Mouse (Mus musculus) c-Kit-positive CD71-negative TER-119-negative erythroid progenitor cells, embryonic 14.5 days (primary cell): Measurements from ENCODE around the gene B4galt4.
"Not testable (repeated sequence)": the region's sequence is repeated elsewhere in the genome, so short reads cannot be mapped to it uniquely, and the experiment has no call there.

Experiments used
- DNase-seq: peaks from one replicate; pipeline ENCODE4 v3.0.0-alpha.2; 2013; ENCODE audit warnings: low read depth

B4galt4 gene

GRCm38 (mm10) chr16:38769529-38769928 lies 27.5 kb downstream of the B4galt4 start:
- no peak for DNase-seq

- DNase-seq: no peak
Measured at GRCm38 (mm10) chr16:38771145-38771544, 29.1 kb downstream of the B4galt4 start.

- DNase-seq: no peak
Measured at GRCm38 (mm10) chr16:38772906-38773496, 30.9 kb downstream of the B4galt4 start.

- no peak for DNase-seq
Measured at GRCm38 (mm10) chr16:38774964-38775746, 33.1 kb downstream of the B4galt4 start.

GRCm38 (mm10) chr16:38776342-38776741 lies 34.3 kb downstream of the B4galt4 start:
- DNase-seq: no peak

- DNase-seq: no peak
Measured at GRCm38 (mm10) chr16:38780960-38781572, 39.0 kb downstream of the B4galt4 start.

- DNase-seq: no peak
Measured at GRCm38 (mm10) chr16:38781946-38782345, 39.9 kb downstream of the B4galt4 start.

GRCm38 (mm10) chr16:38782524-38783067 lies 40.5 kb downstream of the B4galt4 start:
- no peak for DNase-seq

GRCm38 (mm10) chr16:38785301-38785700 lies 43.2 kb downstream of the B4galt4 start:
- no peak for DNase-seq

- no peak for DNase-seq
Measured at GRCm38 (mm10) chr16:38789016-38789415, 47.0 kb downstream of the B4galt4 start.

GRCm38 (mm10) chr16:38789966-38790365 lies 47.9 kb downstream of the B4galt4 start:
- no peak for DNase-seq

GRCm38 (mm10) chr16:38793120-38793519 lies 51.1 kb downstream of the B4galt4 start:
- no peak for DNase-seq

- DNase-seq: no peak
Measured at GRCm38 (mm10) chr16:38798957-38799450, 56.9 kb downstream of the B4galt4 start.

GRCm38 (mm10) chr16:38800091-38800490 lies 58.0 kb downstream of the B4galt4 start, which contains the start of gene Upk1b:
Upk1b (minus strand) TSS chr16:38800328.
- no peak for DNase-seq

- not testable (repeated sequence) for DNase-seq
Measured at GRCm38 (mm10) chr16:38807796-38808195, 65.7 kb downstream of the B4galt4 start.

- DNase-seq: no peak
Measured at GRCm38 (mm10) chr16:38810196-38810595, 68.1 kb downstream of the B4galt4 start.

- DNase-seq: peak; percentile 58
Measured at GRCm38 (mm10) chr16:38812521-38812920, 70.5 kb downstream of the B4galt4 start.
